Mouse (Mus musculus) liver, embryonic 18 days (tissue): Measurements from ENCODE around the gene Treml1. TPM values are rescaled to one million over a fixed set of nuclear protein-coding genes. Genes with fewer than 3 reads are reported as not detected.

Experiments
- polyA plus RNA-seq: library from polyadenylated mRNA; depleted of rRNA; stranded (reverse); fragments of >200 nt; gene quantifications from 2 replicates; pipeline ENCODE4 v1.2.3, GENCODE M21; 2012; rRNA removed

The Treml1 gene
- polyA plus RNA-seq: 14.1 and 15.6 TPM in 2 replicates

DNA sequence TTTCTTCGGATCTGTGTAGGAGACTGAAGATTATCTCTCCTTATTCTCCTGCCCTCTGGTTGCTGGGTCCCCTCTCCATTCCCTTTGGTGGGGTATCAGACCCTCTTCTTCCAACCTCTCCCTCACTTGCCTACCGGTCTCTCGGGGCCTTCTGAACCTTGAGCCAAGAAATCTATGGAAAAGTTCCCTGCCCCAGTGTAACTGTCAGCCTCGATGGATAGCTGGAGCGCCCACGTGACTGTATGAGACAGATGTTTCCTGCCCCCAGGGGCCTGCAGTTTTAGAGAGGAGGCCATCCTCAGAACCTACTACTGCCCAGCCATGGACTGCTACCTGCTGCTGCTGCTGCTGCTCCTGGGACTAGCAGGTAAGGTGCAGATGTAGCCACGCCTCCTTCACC lies at the start of gene Treml1:
Gene Treml1, plus strand, starts transcription at position 301 of the 400 bp plus-strand sequence.

GRCm38 (mm10) chr17:48315905-48316579 lies 43.7 kb upstream of the Treml1 start, which contains the start of gene B430306N03Rik:
Gene B430306N03Rik, plus strand, starts transcription at chr17:48316141.

DNA sequence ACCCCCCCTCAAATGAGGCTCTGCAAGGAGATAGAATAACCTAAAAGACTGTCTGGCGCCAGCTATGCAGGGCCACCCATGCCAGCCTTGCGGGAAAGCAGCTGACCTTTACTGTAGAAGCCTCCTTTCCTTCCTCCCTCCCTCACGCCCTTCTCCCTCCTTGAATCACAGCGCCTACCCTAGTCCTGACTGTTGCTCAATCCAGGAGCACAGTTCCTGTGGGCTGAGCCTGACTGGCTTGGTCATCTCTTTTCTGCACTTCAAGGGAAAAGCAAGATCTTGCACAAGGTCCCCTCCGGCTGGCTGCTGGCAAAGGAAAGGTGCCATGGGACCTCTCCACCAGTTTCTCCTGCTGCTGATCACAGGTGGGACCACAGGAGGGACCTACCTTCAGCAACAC lies 13.5 kb upstream of the Treml1 start, which contains the start of gene Trem2:
Gene Trem2, plus strand, starts transcription at position 171 of the 400 bp plus-strand sequence.

GRCm38 (mm10) chr17:48409380-48410298 lies 49.9 kb downstream of the Treml1 start, which contains the start of the genes Nfya and Oard1:
Gene Nfya, minus strand, starts transcription at chr17:48409906.
Gene Oard1, plus strand, starts transcription at chr17:48410014.

Other genes with a start within 250 kb of the Treml1 start
- 1.7 and 1.9 TPM in 2 replicates for gene 9830107B12Rik, start 213.6 kb upstream of the Treml1 start, polyA plus RNA-seq
- 2.3 and 2.5 TPM in 2 replicates for gene A530064D06Rik, start 192.6 kb upstream of the Treml1 start, polyA plus RNA-seq
- 2.1 and 2.2 TPM in 2 replicates for gene Trem1, start 127.1 kb upstream of the Treml1 start, polyA plus RNA-seq
- gene Trem3, start 112.1 kb upstream of the Treml1 start, polyA plus RNA-seq: 10.2 and 13.5 TPM in 2 replicates
- 5.0 and 5.5 TPM in 2 replicates for gene Treml4, start 95.6 kb upstream of the Treml1 start, polyA plus RNA-seq
- 10.6 and 13.2 TPM in 2 replicates for gene Treml2, start 60.4 kb upstream of the Treml1 start, polyA plus RNA-seq
- gene B430306N03Rik, start 43.8 kb upstream of the Treml1 start, polyA plus RNA-seq: 7.3 and 7.8 TPM in 2 replicates
- 2.4 and 2.8 TPM in 2 replicates for gene Trem2, start 13.5 kb upstream of the Treml1 start, polyA plus RNA-seq
- 26.0 and 26.4 TPM in 2 replicates for gene Nfya, start 50.0 kb downstream of the Treml1 start, polyA plus RNA-seq
- 17.1 and 18.3 TPM in 2 replicates for gene Oard1, start 50.1 kb downstream of the Treml1 start, polyA plus RNA-seq
- gene Apobec2, start 73.0 kb downstream of the Treml1 start, polyA plus RNA-seq: 0.19 and 0.30 TPM in 2 replicates
- 129 and 136 TPM in 2 replicates for gene Tspo2, start 91.6 kb downstream of the Treml1 start, polyA plus RNA-seq
- gene Unc5cl, start 95.0 kb downstream of the Treml1 start, polyA plus RNA-seq: 1.5 and 1.9 TPM in 2 replicates